Mouse (Mus musculus) heart, adult 8-10 months (tissue): ENCODE data around the gene Comtd1. TPM values are rescaled to one million over a fixed set of nuclear protein-coding genes. Genes with fewer than 3 reads are reported as not detected.

ENCODE experiments used
- DNase-seq: peaks from one replicate; pipeline ENCODE4 v3.0.0; 2022; ENCODE audit warnings: low spot score
- total RNA-seq, 4 experiments: library from RNA; stranded (reverse); gene quantifications; 2 replicates each; pipeline ENCODE4 v1.2.4; 2022

Comtd1 gene
- total RNA-seq, 4 experiments from 2014 or later = 8.4 to 12.0 (median 10.3) TPM

- no peak for DNase-seq
These were observed 42.1 kb downstream of the Comtd1 start for GRCm38 (mm10) chr14:21806631-21807160.

- DNase-seq = no peak
These were observed 42.6 kb downstream of the Comtd1 start for GRCm38 (mm10) chr14:21806203-21806602.

GRCm38 (mm10) chr14:21802543-21803206 is 46.1 kb downstream of the Comtd1 start:
- DNase-seq = no peak

- DNase-seq = no peak
These were observed 47.2 kb downstream of the Comtd1 start for GRCm38 (mm10) chr14:21801624-21802023.

GRCm38 (mm10) chr14:21800641-21801040 is 48.1 kb downstream of the Comtd1 start:
- DNase-seq = no peak

Other genes starting within 250 kb of the Comtd1 start
- under 1 TPM in 2 of 4 experiments, not detected in 2; 0.37 to 0.47 TPM for gene Dupd1, start 134.4 kb downstream of the Comtd1 start, total RNA-seq
- 10 to 100 TPM; 29.6 to 38.3 (median 33.6) TPM for gene Samd8, start 98.4 kb downstream of the Comtd1 start, total RNA-seq
- gene Dusp13, start 97.8 kb downstream of the Comtd1 start, total RNA-seq = 1 to 10 TPM; 1.4 to 3.6 (median 2.5) TPM
- gene Vdac2, start 23.7 kb downstream of the Comtd1 start, total RNA-seq = 100 to 1,000 TPM; 468 to 498 (median 480) TPM
- 1 to 10 TPM; 1.9 to 2.2 (median 2.2) TPM for gene Zfp503, start 140.6 kb upstream of the Comtd1 start, total RNA-seq
- 1 to 10 TPM; 1.8 to 3.0 (median 2.4) TPM for gene Lrmda, start 170.7 kb upstream of the Comtd1 start, total RNA-seq